Mouse (Mus musculus) liver, adult 2 months (tissue): ENCODE results near the gene Itpka. TPM values are rescaled to one million over a fixed set of nuclear protein-coding genes. Genes with fewer than 3 reads are reported as not detected.

Source experiments
- DNase-seq: peaks from one replicate; pipeline ENCODE4 v3.0.0-alpha.2; 2011; ENCODE audit warnings: low read depth, low spot score; ENCODE audit errors: extremely low read depth
- H3K27ac ChIP-seq: fragments of 200-500 bp; replicated peaks from 2 replicates; pipeline ENCODE4 v1.5.1; 2012; ENCODE audit warnings: low read depth, mild to moderate bottlenecking, control low read depth, inconsistent platforms, low read length; ENCODE audit not compliant: insufficient read depth
- H3K27me3 ChIP-seq: fragments of 200-500 bp; 2 replicates; pipeline ENCODE4 v1.6.1; 2012; ENCODE audit warnings: mild to moderate bottlenecking, moderate library complexity, low read length, inconsistent platforms; ENCODE audit not compliant: control insufficient read depth, insufficient read depth
- H3K36me3 ChIP-seq: fragments of 200-500 bp; 2 replicates; pipeline ENCODE4 v1.6.1; 2012; ENCODE audit warnings: low read length, inconsistent platforms; ENCODE audit not compliant: control insufficient read depth, insufficient read depth
- H3K4me1 ChIP-seq: fragments of 200-500 bp; 2 replicates; pipeline ENCODE4 v1.6.1; 2011; ENCODE audit warnings: low read length; ENCODE audit not compliant: control insufficient read depth, insufficient read depth
- H3K4me3 ChIP-seq: fragments of 200-500 bp; 2 replicates; pipeline ENCODE4 v1.5.1; 2011; ENCODE audit warnings: low read depth, mild to moderate bottlenecking, control low read depth, low read length, moderate library complexity; ENCODE audit not compliant: insufficient read depth
- H3K79me2 ChIP-seq: fragments of 200-500 bp; 2 replicates; pipeline ENCODE4 v1.6.1; 2012; ENCODE audit warnings: inconsistent platforms, mild to moderate bottlenecking, low read length, moderate library complexity; ENCODE audit not compliant: control insufficient read depth, insufficient read depth
- H3K9ac ChIP-seq: fragments of 200-500 bp; 2 replicates; pipeline ENCODE4 v1.6.1; 2012; ENCODE audit warnings: low read depth, mild to moderate bottlenecking, control low read depth, inconsistent platforms, low read length
- CTCF ChIP-seq: fragments of 200-500 bp; IDR thresholded peaks from 2 replicates; pipeline ENCODE4 v1.5.1; 2011; ENCODE audit warnings: low read depth, low read length, control low read depth
- POLR2A ChIP-seq: fragments of 200-500 bp; IDR thresholded peaks from 2 replicates; pipeline ENCODE4 v1.6.1; 2011; ENCODE audit warnings: low read length, control low read depth; ENCODE audit not compliant: insufficient read depth; ENCODE audit errors: extremely low read depth
- WGBS: fragments of 180-500 bp; shearing (Covaris S2); methylation state at CpG from one replicate; pipeline ENCODE4 v1.1.7; 2018; 5-methylcytosine and 5-hydroxymethylcytosine counted together
- polyA plus RNA-seq: library from polyadenylated mRNA; depleted of rRNA; stranded (reverse); fragments of >200 nt; gene quantifications from 2 replicates; pipeline ENCODE4 v1.2.3, GENCODE M21; 2012
- total RNA-seq: library from RNA; depleted of rRNA; stranded (reverse); fragments of >200 nt; gene quantifications from 2 replicates; pipeline ENCODE4 v1.2.3, GENCODE M21; 2014

Itpka gene
- total and polyA plus RNA-seq, 2 experiments, result 0.65 to 3.6 TPM

DNA sequence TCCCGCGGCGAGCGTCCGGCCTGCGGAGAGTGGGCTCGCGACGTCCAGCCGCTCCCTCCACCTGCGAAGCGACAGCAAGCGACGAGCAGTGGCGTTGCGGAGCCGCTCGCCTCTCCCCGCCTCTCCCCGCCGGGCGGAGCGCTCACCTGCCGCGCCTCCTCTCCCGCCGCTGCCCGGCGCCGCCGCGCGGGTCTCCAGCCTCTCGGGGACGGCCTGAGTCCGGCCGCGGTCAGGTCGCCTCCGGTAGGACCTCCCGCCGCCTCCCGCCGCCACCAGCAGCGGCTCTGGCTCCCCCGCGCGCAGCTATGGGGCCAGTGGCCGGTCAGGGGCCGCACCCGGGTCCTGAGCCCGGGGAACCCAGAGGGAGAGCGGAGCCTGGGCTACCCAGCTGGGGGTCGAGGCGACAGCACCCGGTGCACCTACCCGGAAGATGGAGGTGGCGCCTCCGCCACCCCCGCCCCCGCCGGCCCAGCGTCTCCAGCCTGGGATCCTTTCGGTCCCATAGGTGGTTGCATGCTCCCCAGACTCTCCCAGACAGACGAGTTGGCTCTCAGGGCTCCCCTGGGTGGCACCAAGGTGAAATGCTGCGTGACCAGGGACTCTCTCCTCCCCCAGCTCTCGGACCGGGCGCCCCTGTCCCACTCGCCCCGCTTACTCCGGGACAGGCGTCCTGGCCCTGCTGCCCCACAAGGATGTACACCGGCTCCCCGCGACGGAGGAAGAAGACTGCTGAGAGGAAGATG lies 16.1 kb downstream of the Itpka start:
- Histone ChIP-seq H3K36me3 (no peaks in the 10 kb centered on the region), H3K4me1 (peaks cover 7% of the 10 kb centered on the region; the same call in 1 of the 2 replicates), H3K79me2 (no peaks in the 10 kb centered on the region), H3K27ac (no peak overlapping the region), H3K4me3 (peak overlapping the region; percentile 61; the same call in 1 of the 2 replicates), H3K9ac (peak overlapping the region; percentile 66), H3K27me3 (peaks cover 11% of the 10 kb centered on the region)
- TF ChIP-seq CTCF (no peak), POLR2A (no peak)
- no peak for DNase-seq
- under 1% methylated on average over 63 of the region's 77 CpGs for WGBS

- Histone ChIP-seq H3K27ac (no peak overlapping the region), H3K4me3 (peak overlapping the region; percentile 61; the same call in 1 of the 2 replicates), H3K27me3 (peaks cover 11% of the 10 kb centered on the region), H3K4me1 (peaks cover 7% of the 10 kb centered on the region; the same call in 1 of the 2 replicates), H3K36me3 (no peaks in the 10 kb centered on the region), H3K79me2 (no peaks in the 10 kb centered on the region), H3K9ac (no peak overlapping the region)
- WGBS, result 11% methylated on average over 44 of the region's 44 CpGs
- TF ChIP-seq CTCF (no peak), POLR2A (no peak)
- DNase-seq, result no peak
These were observed 17.0 kb downstream of the Itpka start for GRCm38 (mm10) chr2:119758844-119759835.

DNA sequence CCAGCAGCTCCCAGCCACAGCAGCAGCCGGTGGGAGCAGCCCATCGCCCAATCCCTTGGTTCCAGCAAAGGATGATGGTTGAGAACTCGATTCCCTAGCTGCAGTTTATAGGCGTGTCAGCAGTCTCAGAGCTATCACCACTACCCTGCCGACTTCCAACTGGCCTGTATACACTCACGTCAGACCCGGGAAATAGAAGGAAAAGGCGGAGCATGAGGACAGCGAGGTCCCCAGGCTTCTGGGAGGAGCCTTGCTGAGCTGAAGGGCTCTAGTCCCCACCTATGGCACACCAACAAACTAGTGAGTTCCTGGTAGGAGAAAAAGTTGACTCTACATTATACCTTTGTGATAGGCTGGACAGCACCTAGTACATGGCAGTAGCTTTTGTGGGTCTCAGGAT lies 18.1 kb downstream of the Itpka start, which contains the start of gene Ltk:
Gene Ltk, minus strand, starts transcription at position 181 of the 400 bp plus-strand sequence.
- no peaks in the 10 kb centered on the region for H3K36me3 ChIP-seq
- peaks cover 11% of the 10 kb centered on the region for H3K27me3 ChIP-seq
- H3K4me1 ChIP-seq, result peaks cover 7% of the 10 kb centered on the region; the same call in 1 of the 2 replicates
- no peak for DNase-seq
- no peak within 1 kb of the TSS for H3K9ac ChIP-seq
- H3K27ac ChIP-seq, result no peak within 1 kb of the TSS
- no peak for TF ChIP-seq POLR2A
- TF ChIP-seq CTCF, result no peak
- no peak within 1 kb of the TSS for H3K4me3 ChIP-seq
- WGBS, result 36% methylated on average over 9 of the region's 9 CpGs
- H3K79me2 ChIP-seq, result no peaks in the 10 kb centered on the region

DNA sequence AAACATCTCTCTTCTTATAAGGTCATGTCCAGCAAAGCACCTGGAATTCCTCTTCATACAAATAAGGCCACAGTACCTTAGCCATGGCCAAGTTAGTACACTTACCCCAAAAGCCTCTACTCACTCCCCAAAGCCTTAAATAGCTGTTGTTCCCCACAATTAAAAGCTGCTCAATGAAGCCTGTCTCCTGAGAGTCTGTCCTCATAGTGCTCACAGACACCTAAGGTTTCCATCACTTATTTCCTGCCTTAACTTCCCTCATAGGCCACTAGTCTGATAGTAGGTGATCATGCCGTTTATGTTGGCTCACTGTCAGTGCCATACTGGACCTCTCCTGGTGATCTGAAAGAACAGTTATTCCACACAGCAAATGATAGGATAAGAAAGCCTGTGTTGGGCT lies 20.1 kb downstream of the Itpka start:
- Histone ChIP-seq H3K4me1 (peaks cover 7% of the 10 kb centered on the region; the same call in 1 of the 2 replicates), H3K27ac (no peak overlapping the region), H3K9ac (no peak overlapping the region), H3K4me3 (no peak overlapping the region), H3K36me3 (peaks cover 2% of the 10 kb centered on the region; the same call in 1 of the 2 replicates), H3K79me2 (no peaks in the 10 kb centered on the region), H3K27me3 (peaks cover 11% of the 10 kb centered on the region)
- no peak for DNase-seq
- WGBS, result 67% methylated on average over 1 of the region's 1 CpGs
- TF ChIP-seq CTCF, result no peak
- TF ChIP-seq POLR2A, result no peak

GRCm38 (mm10) chr2:119763924-119764323 lies 21.8 kb downstream of the Itpka start:
- Histone ChIP-seq H3K79me2 (no peaks in the 10 kb centered on the region), H3K4me1 (no peaks in the 10 kb centered on the region), H3K9ac (no peak overlapping the region), H3K27ac (no peak overlapping the region), H3K27me3 (peaks cover 3% of the 10 kb centered on the region; the same call in 1 of the 2 replicates), H3K4me3 (no peak overlapping the region), H3K36me3 (peaks cover 2% of the 10 kb centered on the region; the same call in 1 of the 2 replicates)
- DNase-seq, result no peak
- no peak for TF ChIP-seq POLR2A
- TF ChIP-seq CTCF, result no peak
- WGBS, result 94% methylated on average over 4 of the region's 4 CpGs
